Mouse (Mus musculus): Measurements from ENCODE around the gene Bsdc1. TPM values are rescaled to one million over a fixed set of nuclear protein-coding genes. Genes with fewer than 3 reads are reported as not detected.
A peak's percentile ranks its signal among the peaks of the same experiment; 100 is the strongest.
"Not testable (repeated sequence)": the region's sequence is repeated elsewhere in the genome, so short reads cannot be mapped to it uniquely, and the experiment has no call there.

The Bsdc1 gene
- polyA plus RNA-seq, 1 experiment, result 22.9 TPM

- H3K36me3 ChIP-seq (ENCODE audit: control insufficient read depth, insufficient read depth), result no peaks in the 10 kb centered on the region
- no peaks in the 10 kb centered on the region for H3K27me3 ChIP-seq (ENCODE audit: control insufficient read depth, insufficient read depth, insufficient read length)
- H3K4me2 ChIP-seq (ENCODE audit: low read depth), result no peak overlapping the region
- no peaks in the 10 kb centered on the region for H3K79me2 ChIP-seq (ENCODE audit: control insufficient read depth, insufficient read depth)
- H3ac ChIP-seq (ENCODE audit: control insufficient read depth, insufficient read length), result no peak overlapping the region
- TF ChIP-seq POLR2A (IDR thresholded peaks at IDR 0.05; ENCODE audit: insufficient read length, low read depth) (no peak), SRF (IDR thresholded peaks at IDR 0.05; ENCODE audit: control insufficient read depth, insufficient read length, low read depth) (no peak), MYOG (IDR thresholded peaks at IDR 0.05; ENCODE audit: control insufficient read depth in 1 of 3, insufficient read depth in 1 of 3, insufficient read length in 2 of 3, low read depth in 2 of 3) (no peak)
- H3K4me3 ChIP-seq, result no peak overlapping the region
Measured at GRCm38 (mm10) chr4:129450851-129451250, 10.5 kb upstream of the Bsdc1 start.

- TF ChIP-seq REST (IDR thresholded peaks at IDR 0.05; ENCODE audit: insufficient read depth, insufficient read length) (no peak), MYOG (IDR thresholded peaks at IDR 0.05; ENCODE audit: control insufficient read depth in 1 of 3, insufficient read depth in 1 of 3, insufficient read length in 2 of 3, low read depth in 2 of 3) (no peak), MYOD1 (IDR thresholded peaks at IDR 0.05; ENCODE audit: control insufficient read depth in 1 of 3, insufficient read length in 2 of 3, low read depth in 2 of 3) (no peak)
- Histone ChIP-seq H3K27me3 (ENCODE audit: control insufficient read depth, insufficient read depth, insufficient read length) (no peaks in the 10 kb centered on the region), H3K4me2 (ENCODE audit: low read depth) (no peak overlapping the region), H3K36me3 (ENCODE audit: control insufficient read depth, insufficient read depth) (no peaks in the 10 kb centered on the region), H3K79me2 (ENCODE audit: control insufficient read depth, insufficient read depth) (no peaks in the 10 kb centered on the region), H3K4me3 (no peak overlapping the region), H3ac (ENCODE audit: control insufficient read depth, insufficient read length) (no peak overlapping the region)
Measured at GRCm38 (mm10) chr4:129451471-129452169, 9.8 kb upstream of the Bsdc1 start.

- H3ac ChIP-seq (ENCODE audit: control insufficient read depth, insufficient read length), result no peak overlapping the region
- H3K4me2 ChIP-seq (ENCODE audit: low read depth), result peak overlapping the region; percentile 47
- H3K36me3 ChIP-seq (ENCODE audit: control insufficient read depth, insufficient read depth), result no peaks in the 10 kb centered on the region
- H3K4me3 ChIP-seq, result no peak overlapping the region
- TF ChIP-seq REST (IDR thresholded peaks at IDR 0.05; ENCODE audit: insufficient read depth, insufficient read length) (no peak), TCF12 (IDR thresholded peaks at IDR 0.05; ENCODE audit: insufficient read depth, poor library complexity, severe bottlenecking) (no peak)
- H3K27me3 ChIP-seq (ENCODE audit: control insufficient read depth, insufficient read depth, insufficient read length), result no peaks in the 10 kb centered on the region
- no peaks in the 10 kb centered on the region for H3K79me2 ChIP-seq (ENCODE audit: control insufficient read depth, insufficient read depth)
Measured at GRCm38 (mm10) chr4:129455265-129455664, 6.1 kb upstream of the Bsdc1 start.

GRCm38 (mm10) chr4:129456126-129456525, 5.3 kb upstream of the Bsdc1 start:
- no peaks in the 10 kb centered on the region for H3K27me3 ChIP-seq (ENCODE audit: control insufficient read depth, insufficient read depth, insufficient read length)
- no peaks in the 10 kb centered on the region for H3K36me3 ChIP-seq (ENCODE audit: control insufficient read depth, insufficient read depth)
- no peak overlapping the region for H3K4me3 ChIP-seq
- H3K4me2 ChIP-seq (ENCODE audit: low read depth), result no peak overlapping the region
- no peaks in the 10 kb centered on the region for H3K79me2 ChIP-seq (ENCODE audit: control insufficient read depth, insufficient read depth)
- H3ac ChIP-seq (ENCODE audit: control insufficient read depth, insufficient read length), result no peak overlapping the region
- no peak for TF ChIP-seq MYOD1 (IDR thresholded peaks at IDR 0.05; ENCODE audit: control insufficient read depth in 1 of 3, insufficient read length in 2 of 3, low read depth in 2 of 3)
- TF ChIP-seq CEBPB (IDR thresholded peaks at IDR 0.05; ENCODE audit: insufficient read depth, poor library complexity, severe bottlenecking), result no peak
- TF ChIP-seq REST (IDR thresholded peaks at IDR 0.05; ENCODE audit: insufficient read depth, insufficient read length), result no peak
- no peak for TF ChIP-seq TCF3 (IDR thresholded peaks at IDR 0.05; ENCODE audit: insufficient read length, low read depth)
- TF ChIP-seq TCF12 (IDR thresholded peaks at IDR 0.05; ENCODE audit: insufficient read depth, poor library complexity, severe bottlenecking), result no peak
- no peak for TF ChIP-seq SRF (IDR thresholded peaks at IDR 0.05; ENCODE audit: control insufficient read depth, insufficient read length, low read depth)
- TF ChIP-seq MAX (IDR thresholded peaks at IDR 0.05; ENCODE audit: low read depth), result no peak
- TF ChIP-seq POLR2AphosphoS2 (IDR thresholded peaks at IDR 0.05; ENCODE audit: insufficient read length, low read depth), result no peak
- TF ChIP-seq POLR2A (IDR thresholded peaks at IDR 0.05; ENCODE audit: insufficient read length, low read depth), result no peak
- TF ChIP-seq USF1 (IDR thresholded peaks at IDR 0.05; ENCODE audit: low read depth), result no peak

- not testable (repeated sequence) for H3K27me3 ChIP-seq (ENCODE audit: control insufficient read depth, insufficient read depth, insufficient read length); H3K36me3 ChIP-seq (ENCODE audit: control insufficient read depth, insufficient read depth); H3ac ChIP-seq (ENCODE audit: control insufficient read depth, insufficient read length); H3K4me2 ChIP-seq (ENCODE audit: low read depth); H3K4me3 ChIP-seq; H3K79me2 ChIP-seq (ENCODE audit: control insufficient read depth, insufficient read depth)
Measured at GRCm38 (mm10) chr4:129457311-129457710, 4.1 kb upstream of the Bsdc1 start.

GRCm38 (mm10) chr4:129459726-129460125, 1.7 kb upstream of the Bsdc1 start:
- H3K4me2 ChIP-seq (ENCODE audit: low read depth), result no peak overlapping the region
- H3K79me2 ChIP-seq (ENCODE audit: control insufficient read depth, insufficient read depth), result peaks cover 6% of the 10 kb centered on the region
- TF ChIP-seq USF1 (IDR thresholded peaks at IDR 0.05; ENCODE audit: low read depth) (no peak), REST (IDR thresholded peaks at IDR 0.05; ENCODE audit: insufficient read depth, insufficient read length) (no peak), SRF (IDR thresholded peaks at IDR 0.05; ENCODE audit: control insufficient read depth, insufficient read length, low read depth) (no peak), MAX (IDR thresholded peaks at IDR 0.05; ENCODE audit: low read depth) (no peak), MYOG (IDR thresholded peaks at IDR 0.05; ENCODE audit: control insufficient read depth in 1 of 3, insufficient read depth in 1 of 3, insufficient read length in 2 of 3, low read depth in 2 of 3) (no peak), MYOD1 (IDR thresholded peaks at IDR 0.05; ENCODE audit: control insufficient read depth in 1 of 3, insufficient read length in 2 of 3, low read depth in 2 of 3) (no peak), E2F4 (IDR thresholded peaks at IDR 0.05; ENCODE audit: insufficient read depth) (no peak), POLR2A (IDR thresholded peaks at IDR 0.05; ENCODE audit: insufficient read length, low read depth) (no peak), TCF12 (IDR thresholded peaks at IDR 0.05; ENCODE audit: insufficient read depth, poor library complexity, severe bottlenecking) (no peak), POLR2AphosphoS2 (IDR thresholded peaks at IDR 0.05; ENCODE audit: insufficient read length, low read depth) (no peak), CEBPB (IDR thresholded peaks at IDR 0.05; ENCODE audit: insufficient read depth, poor library complexity, severe bottlenecking) (no peak), TCF3 (IDR thresholded peaks at IDR 0.05; ENCODE audit: insufficient read length, low read depth) (no peak)
- H3K36me3 ChIP-seq (ENCODE audit: control insufficient read depth, insufficient read depth), result no peaks in the 10 kb centered on the region
- H3ac ChIP-seq (ENCODE audit: control insufficient read depth, insufficient read length), result no peak overlapping the region
- H3K4me3 ChIP-seq, result no peak overlapping the region
- H3K27me3 ChIP-seq (ENCODE audit: control insufficient read depth, insufficient read depth, insufficient read length), result no peaks in the 10 kb centered on the region
